ENCODE assay signal across 15 mouse cellular contexts in the genomic region with DNA sequence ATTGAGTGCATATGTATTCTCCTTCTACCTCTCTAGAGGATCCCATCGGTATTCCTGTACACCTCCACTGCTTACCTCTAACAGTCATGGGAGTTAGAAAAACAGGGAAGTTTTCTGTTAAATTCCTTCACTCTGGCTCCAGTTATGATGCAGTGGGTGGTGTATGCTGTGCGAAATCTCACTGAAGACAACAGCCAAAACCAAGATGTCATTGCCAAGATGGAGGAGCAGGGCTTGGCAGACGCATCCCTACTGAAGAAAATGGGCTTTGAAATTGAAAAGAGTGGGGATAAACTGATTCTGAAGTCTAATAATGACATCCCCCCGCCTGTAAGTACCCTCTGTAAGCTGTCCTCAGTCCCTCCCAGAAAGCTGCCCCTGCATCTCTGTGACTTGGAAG. TPM values are rescaled to one million over a fixed set of nuclear protein-coding genes. Genes with fewer than 3 reads are reported as not detected.
DNase-seq lines count a peak whose midpoint lies in the region; ATAC-seq lines count a peak whose summit lies in the region.
"Had no signal": no experiment of that assay in that cellular context is flagged by ENCODE, and none has a peak within 500 bp of the region (broad histone marks: within the 10 kb centered on the region; RNA-seq: fewer than 3 reads in every experiment).

No protein-coding gene starts in this region.

- no peak overlapping the region for H3K9ac ChIP-seq in lung, embryonic 15.5 days
- peak overlapping the region; percentile 31; the same call in 1 of the 2 replicates for H3K9ac ChIP-seq in hindbrain, embryonic 13.5 days
- peak overlapping the region; percentile 9; the same call in 1 of the 2 replicates for H3K9ac ChIP-seq in neural tube, embryonic 13.5 days
- H3K9ac ChIP-seq in intestine, embryonic 16.5 days (ENCODE audit: low read depth, low read length) = no peak overlapping the region

- no peaks in the 10 kb centered on the region for H3K27me3 ChIP-seq in lung, embryonic 15.5 days
- H3K27me3 ChIP-seq in hindbrain, embryonic 13.5 days = no peaks in the 10 kb centered on the region
- no peaks in the 10 kb centered on the region for H3K27me3 ChIP-seq in neural tube, embryonic 13.5 days
- H3K27me3 ChIP-seq in intestine, embryonic 16.5 days (replicated peaks; ENCODE audit: control insufficient read depth, insufficient read depth, low read length) = no peaks in the 10 kb centered on the region

- no peak overlapping the region for H3K4me2 ChIP-seq in lung, embryonic 15.5 days
- H3K4me2 ChIP-seq in hindbrain, embryonic 13.5 days = no peak overlapping the region
- 0 out of 2 replicates have a peak overlapping the region, but pooled peaks have one; percentile 0 for H3K4me2 ChIP-seq in neural tube, embryonic 13.5 days
- no peak overlapping the region for H3K4me2 ChIP-seq in intestine, embryonic 16.5 days (ENCODE audit: low read depth, low read length)

- 76% methylated on average over 4 of the region's 4 CpGs for WGBS in lung, embryonic 15.5 days
- 48% methylated on average over 4 of the region's 4 CpGs for WGBS in hindbrain, embryonic 13.5 days
- WGBS in neural tube, embryonic 13.5 days = 42% methylated on average over 4 of the region's 4 CpGs
- WGBS in intestine, embryonic 16.5 days = 82% methylated on average over 4 of the region's 4 CpGs

- H3K4me1 ChIP-seq in lung, embryonic 15.5 days = peaks cover 28% of the 10 kb centered on the region
- peaks cover 97% of the 10 kb centered on the region for H3K4me1 ChIP-seq in hindbrain, embryonic 13.5 days (replicated peaks)
- H3K4me1 ChIP-seq in neural tube, embryonic 13.5 days (replicated peaks) = peaks cover 100% of the 10 kb centered on the region
- H3K4me1 ChIP-seq in intestine, embryonic 16.5 days (ENCODE audit: control insufficient read depth, insufficient read depth, low read length) = no peaks in the 10 kb centered on the region

- H3K4me3 ChIP-seq in lung, embryonic 15.5 days = no peak overlapping the region
- H3K4me3 ChIP-seq in hindbrain, embryonic 13.5 days = no peak overlapping the region
- H3K4me3 ChIP-seq in neural tube, embryonic 13.5 days = no peak overlapping the region
- H3K4me3 ChIP-seq in intestine, embryonic 16.5 days (ENCODE audit: low read length) = no peak overlapping the region

- no peak for ATAC-seq in lung, embryonic 15.5 days (ENCODE audit: borderline replicate concordance, extremely low read depth, low FRiP score, low TSS enrichment)
- no peak for ATAC-seq in hindbrain, embryonic 13.5 days (ENCODE audit: low FRiP score)
- ATAC-seq in neural tube, embryonic 13.5 days (ENCODE audit: low read depth) = no peak
- ATAC-seq in intestine, embryonic 16.5 days = no peak
- ATAC-seq: lung, postnatal 0 days had no signal

- peak overlapping the region; percentile 32 for H3K27ac ChIP-seq in lung, embryonic 15.5 days
- H3K27ac ChIP-seq in hindbrain, embryonic 13.5 days = peak overlapping the region; percentile 89
- H3K27ac ChIP-seq in neural tube, embryonic 13.5 days (replicated peaks) = peak overlapping the region; percentile 89
- H3K27ac ChIP-seq in intestine, embryonic 16.5 days (ENCODE audit: low read length) = no peak overlapping the region

- H3K36me3 ChIP-seq in lung, embryonic 15.5 days = peaks cover 38% of the 10 kb centered on the region
- H3K36me3 ChIP-seq in hindbrain, embryonic 13.5 days = peaks cover 26% of the 10 kb centered on the region
- H3K36me3 ChIP-seq in neural tube, embryonic 13.5 days = peaks cover 27% of the 10 kb centered on the region
- peaks cover 3% of the 10 kb centered on the region; the same call in 1 of the 2 replicates for H3K36me3 ChIP-seq in intestine, embryonic 16.5 days (ENCODE audit: control insufficient read depth, insufficient read depth, low read length)

- no peaks in the 10 kb centered on the region for H3K9me3 ChIP-seq in lung, embryonic 15.5 days
- no peaks in the 10 kb centered on the region for H3K9me3 ChIP-seq in hindbrain, embryonic 13.5 days
- no peaks in the 10 kb centered on the region for H3K9me3 ChIP-seq in neural tube, embryonic 13.5 days
- H3K9me3 ChIP-seq in intestine, embryonic 16.5 days (ENCODE audit: control insufficient read depth, low read length) = no peaks in the 10 kb centered on the region

- peak; percentile 31 for DNase-seq in cerebellum, adult 9-10 months
- no peak for DNase-seq in cerebellum, adult 8-10 months
- DNase-seq in lung, adult 18-20 months = no peak
- no peak for DNase-seq in testis, postnatal 14 days (ENCODE audit: low spot score)
- DNase-seq: kidney, postnatal 4 days; spleen, adult 18-20 months had no signal

RNA-seq across cellular contexts. Expression of gene 7530416G11Rik, which starts 40.9 kb away (rescaled TPM):
- not detected in 2 replicates for polyA plus RNA-seq in lung, embryonic 15.5 days (2015; fragmentation: Nextera tagmentation; extraction: Ambion mirVana)
- polyA plus RNA-seq in hindbrain, embryonic 13.5 days (2015; fragmentation: Nextera tagmentation; extraction: Ambion mirVana) = not detected in 2 replicates
- not detected in 2 replicates for polyA plus RNA-seq in neural tube, embryonic 13.5 days (2015; fragmentation: Nextera tagmentation; extraction: Ambion mirVana)
- not detected in 2 replicates for polyA plus RNA-seq in intestine, embryonic 16.5 days (2015; fragmentation: Nextera tagmentation; extraction: Ambion mirVana)
- polyA plus RNA-seq: embryonic facial prominence, embryonic 14.5 days; gonadal fat pad, adult 2 months; limb, embryonic 11.5 days; lung, postnatal 0 days; thymus, postnatal 0 days had no signal

Comparison
In these comparisons a context has a peak if more than half of its experiments do, and no peak if none do; other contexts are left out.
1. H3K9ac ChIP-seq: peak in hindbrain, embryonic 13.5 days (single experiment) and neural tube, embryonic 13.5 days (single experiment); none in lung, embryonic 15.5 days (single experiment) and intestine, embryonic 16.5 days (single experiment).